ENCODE assay signal across 19 mouse cellular contexts in genomic region chr8:86536663-86536987, GRCm38 (mm10). TPM values are rescaled to one million over a fixed set of nuclear protein-coding genes. Genes with fewer than 3 reads are reported as not detected.
DNase-seq lines count a peak whose midpoint lies in the region; ATAC-seq and TF ChIP-seq lines count a peak whose summit lies in the region.
"Had no signal": no experiment of that assay in that cellular context is flagged by ENCODE, and none has a peak within 500 bp of the region (broad histone marks: within the 10 kb centered on the region; RNA-seq: fewer than 3 reads in every experiment).

No protein-coding gene starts in this region.

- no peaks in the 10 kb centered on the region for H3K36me3 ChIP-seq in heart, embryonic 12.5 days
- H3K36me3 ChIP-seq in intestine, embryonic 15.5 days: no peaks in the 10 kb centered on the region
- H3K36me3 ChIP-seq in intestine, embryonic 16.5 days (ENCODE audit: control insufficient read depth, insufficient read depth, low read length): no peaks in the 10 kb centered on the region
- H3K36me3 ChIP-seq in midbrain, postnatal 0 days (ENCODE audit: insufficient read depth, low read length): no peaks in the 10 kb centered on the region
- H3K36me3 ChIP-seq in midbrain, embryonic 15.5 days (replicated peaks): no peaks in the 10 kb centered on the region
- H3K36me3 ChIP-seq: embryonic facial prominence, embryonic 12.5 days; G1E had no signal

- no peaks in the 10 kb centered on the region for H3K4me1 ChIP-seq in heart, embryonic 12.5 days (replicated peaks)
- 0 out of 2 replicates have a peak, but pooled peaks cover 5% of the 10 kb centered on the region for H3K4me1 ChIP-seq in intestine, embryonic 15.5 days (replicated peaks)
- H3K4me1 ChIP-seq in intestine, embryonic 16.5 days (ENCODE audit: control insufficient read depth, insufficient read depth, low read length): 0 out of 2 replicates have a peak, but pooled peaks cover 4% of the 10 kb centered on the region
- no peaks in the 10 kb centered on the region for H3K4me1 ChIP-seq in midbrain, postnatal 0 days (ENCODE audit: insufficient read depth, low read length)
- H3K4me1 ChIP-seq in midbrain, embryonic 15.5 days: peaks cover 8% of the 10 kb centered on the region
- H3K4me1 ChIP-seq in olfactory bulb, adult 2 months (ENCODE audit: control insufficient read depth, insufficient read depth, low read length): peaks cover 10% of the 10 kb centered on the region
- H3K4me1 ChIP-seq: megakaryocyte, embryonic 14.5 days had no signal

- intact Hi-C loops in heart, postnatal 10 days (cut with DNase I): loop anchor here (1.0 to 5.0 kb wide), 3 partner anchors 46 to 934 kb away; partner anchors contain the start of gene Neto2

- no peak overlapping the region for H3K4me3 ChIP-seq in heart, embryonic 12.5 days
- H3K4me3 ChIP-seq in intestine, embryonic 15.5 days (replicated peaks): no peak overlapping the region
- H3K4me3 ChIP-seq in intestine, embryonic 16.5 days (ENCODE audit: low read length): no peak overlapping the region
- no peak overlapping the region for H3K4me3 ChIP-seq in midbrain, postnatal 0 days (ENCODE audit: low read depth, low read length)
- H3K4me3 ChIP-seq in midbrain, embryonic 15.5 days: no peak overlapping the region
- no peak overlapping the region for H3K4me3 ChIP-seq in olfactory bulb, adult 2 months (ENCODE audit: insufficient read depth, low read depth, low read length)
- H3K4me3 ChIP-seq: embryonic facial prominence, embryonic 12.5 days; megakaryocyte, embryonic 14.5 days had no signal

- TF ChIP-seq POLR2A in olfactory bulb, adult 2 months (IDR thresholded peaks at IDR 0.05; ENCODE audit: insufficient read depth, low read depth, low read length): no peak

- no peak for DNase-seq in heart, postnatal 10 days
- no peak for DNase-seq in midbrain, postnatal 0 days (ENCODE audit: low spot score)
- DNase-seq: B cell, adult 2 months had no signal

- H3K9ac ChIP-seq in heart, embryonic 12.5 days: no peak overlapping the region
- no peak overlapping the region for H3K9ac ChIP-seq in intestine, embryonic 15.5 days
- H3K9ac ChIP-seq in intestine, embryonic 16.5 days (ENCODE audit: low read depth, low read length): no peak overlapping the region
- H3K9ac ChIP-seq in midbrain, postnatal 0 days (replicated peaks; ENCODE audit: low read length, poor library complexity, severe bottlenecking): no peak overlapping the region
- H3K9ac ChIP-seq in midbrain, embryonic 15.5 days: no peak overlapping the region
- H3K9ac ChIP-seq: embryonic facial prominence, embryonic 12.5 days; liver, postnatal 0 days had no signal

- no peak overlapping the region for H3K4me2 ChIP-seq in heart, embryonic 12.5 days
- H3K4me2 ChIP-seq in intestine, embryonic 15.5 days (replicated peaks): no peak overlapping the region
- H3K4me2 ChIP-seq in intestine, embryonic 16.5 days (ENCODE audit: low read depth, low read length): no peak overlapping the region
- H3K4me2 ChIP-seq in midbrain, postnatal 0 days (ENCODE audit: low read depth, low read length, poor library complexity, severe bottlenecking): no peak overlapping the region
- no peak overlapping the region for H3K4me2 ChIP-seq in midbrain, embryonic 15.5 days

- H3K27ac ChIP-seq in heart, embryonic 12.5 days (ENCODE audit: poor library complexity, severe bottlenecking): no peak overlapping the region
- no peak overlapping the region for H3K27ac ChIP-seq in intestine, embryonic 15.5 days
- no peak overlapping the region for H3K27ac ChIP-seq in intestine, embryonic 16.5 days (ENCODE audit: low read length)
- no peak overlapping the region for H3K27ac ChIP-seq in midbrain, postnatal 0 days (ENCODE audit: low read depth, low read length)
- H3K27ac ChIP-seq in midbrain, embryonic 15.5 days: no peak overlapping the region
- no peak overlapping the region for H3K27ac ChIP-seq in olfactory bulb, adult 2 months (ENCODE audit: insufficient read depth, low read depth, low read length)
- H3K27ac ChIP-seq: embryonic facial prominence, embryonic 12.5 days; stomach, postnatal 0 days had no signal

- TF ChIP-seq CTCF in midbrain, postnatal 0 days (IDR thresholded peaks at IDR 0.05): no peak
- TF ChIP-seq CTCF in olfactory bulb, adult 2 months (IDR thresholded peaks at IDR 0.05; ENCODE audit: insufficient read depth, low read depth, low read length): 0 out of 2 replicates have a peak, but pooled peaks have one; percentile 1

- WGBS in heart, embryonic 12.5 days: 68% methylated on average over 3 of the region's 3 CpGs
- WGBS in intestine, embryonic 15.5 days: 66% methylated on average over 3 of the region's 3 CpGs
- WGBS in intestine, embryonic 16.5 days: 68% methylated on average over 3 of the region's 3 CpGs
- 68% methylated on average over 3 of the region's 3 CpGs for WGBS in midbrain, postnatal 0 days
- 77% methylated on average over 3 of the region's 3 CpGs for WGBS in midbrain, embryonic 15.5 days
- 64% methylated on average over 3 of the region's 3 CpGs for WGBS in olfactory bulb, adult 2 months

- H3K27me3 ChIP-seq in heart, embryonic 12.5 days (replicated peaks): peaks cover 6% of the 10 kb centered on the region
- no peaks in the 10 kb centered on the region for H3K27me3 ChIP-seq in intestine, embryonic 15.5 days (replicated peaks)
- H3K27me3 ChIP-seq in intestine, embryonic 16.5 days (replicated peaks; ENCODE audit: control insufficient read depth, insufficient read depth, low read length): no peaks in the 10 kb centered on the region
- no peaks in the 10 kb centered on the region for H3K27me3 ChIP-seq in midbrain, postnatal 0 days (ENCODE audit: insufficient read depth, low read length)
- no peaks in the 10 kb centered on the region for H3K27me3 ChIP-seq in midbrain, embryonic 15.5 days (replicated peaks)
- H3K27me3 ChIP-seq: embryonic facial prominence, embryonic 12.5 days; Patski had no signal

- H3K9me3 ChIP-seq in heart, embryonic 12.5 days (replicated peaks): no peaks in the 10 kb centered on the region
- H3K9me3 ChIP-seq in intestine, embryonic 15.5 days: no peaks in the 10 kb centered on the region
- no peaks in the 10 kb centered on the region for H3K9me3 ChIP-seq in intestine, embryonic 16.5 days (ENCODE audit: control insufficient read depth, low read length)
- no peaks in the 10 kb centered on the region for H3K9me3 ChIP-seq in midbrain, postnatal 0 days (ENCODE audit: low read length)
- no peaks in the 10 kb centered on the region for H3K9me3 ChIP-seq in midbrain, embryonic 15.5 days
- H3K9me3 ChIP-seq: embryonic facial prominence, embryonic 12.5 days; G1E; megakaryocyte, embryonic 14.5 days had no signal

- ATAC-seq in heart, embryonic 12.5 days (ENCODE audit: insufficient number of reproducible peaks, low FRiP score): peak; percentile 33; the same call in 1 of the 2 replicates
- peak; percentile 28; the same call in 1 of the 2 replicates for ATAC-seq in intestine, embryonic 15.5 days
- no peak for ATAC-seq in intestine, embryonic 16.5 days
- ATAC-seq in midbrain, postnatal 0 days (ENCODE audit: low FRiP score): peak; percentile 44; the same call in 1 of the 2 replicates
- no peak for ATAC-seq in midbrain, embryonic 15.5 days (replicated peaks)
- ATAC-seq: liver, postnatal 0 days had no signal

RNA-seq across cellular contexts. Expression of gene Abcc12, which starts 43.9 kb away (rescaled TPM):
- not detected in 2 replicates for polyA plus RNA-seq in heart, embryonic 12.5 days (2016; fragmentation: Nextera tagmentation; extraction: Ambion mirVana)
- under 1 TPM; 0.07 to 0.15 TPM for total RNA-seq in heart, postnatal 10 days (2021)
- 0.16 and 0.20 TPM in 2 replicates for polyA plus RNA-seq in intestine, embryonic 15.5 days (2015; fragmentation: Nextera tagmentation; extraction: Ambion mirVana)
- 0.06 and 0.09 TPM in 2 replicates for polyA plus RNA-seq in intestine, embryonic 16.5 days (2015; fragmentation: Nextera tagmentation; extraction: Ambion mirVana)
- total RNA-seq in midbrain, postnatal 0 days (2014; rRNA removed): 0.11 and 0.61 TPM in 2 replicates
- polyA plus RNA-seq in midbrain, postnatal 0 days (2015; fragmentation: Nextera tagmentation; extraction: Ambion mirVana): 0.12 and 0.18 TPM in 2 replicates
- polyA plus RNA-seq in midbrain, embryonic 15.5 days (2015; fragmentation: Nextera tagmentation; extraction: Ambion mirVana): 0.06 and 0.15 TPM in 2 replicates
- polyA plus RNA-seq in olfactory bulb, adult 2 months (2012; ENCODE audit: insufficient read depth, insufficient read length, low replicate concordance, missing spikeins): not detected in 2 replicates
- total RNA-seq: adrenal gland, adult 18-20 months; adrenal gland, postnatal 36 days; CH12.LX; hematopoietic stem cell, adult 5-6 weeks had no signal
- polyA plus RNA-seq: liver, embryonic 11.5 days; liver, postnatal 0 days had no signal

Comparison
In these comparisons a context has a peak if more than half of its experiments do, and no peak if none do; other contexts are left out.
1. ATAC-seq: peak in heart, embryonic 12.5 days (single experiment), intestine, embryonic 15.5 days (single experiment) and midbrain, postnatal 0 days (single experiment); none in intestine, embryonic 16.5 days (single experiment) and midbrain, embryonic 15.5 days (single experiment).